20 mouse cellular contexts compared by ENCODE assay signal in the genomic region with DNA sequence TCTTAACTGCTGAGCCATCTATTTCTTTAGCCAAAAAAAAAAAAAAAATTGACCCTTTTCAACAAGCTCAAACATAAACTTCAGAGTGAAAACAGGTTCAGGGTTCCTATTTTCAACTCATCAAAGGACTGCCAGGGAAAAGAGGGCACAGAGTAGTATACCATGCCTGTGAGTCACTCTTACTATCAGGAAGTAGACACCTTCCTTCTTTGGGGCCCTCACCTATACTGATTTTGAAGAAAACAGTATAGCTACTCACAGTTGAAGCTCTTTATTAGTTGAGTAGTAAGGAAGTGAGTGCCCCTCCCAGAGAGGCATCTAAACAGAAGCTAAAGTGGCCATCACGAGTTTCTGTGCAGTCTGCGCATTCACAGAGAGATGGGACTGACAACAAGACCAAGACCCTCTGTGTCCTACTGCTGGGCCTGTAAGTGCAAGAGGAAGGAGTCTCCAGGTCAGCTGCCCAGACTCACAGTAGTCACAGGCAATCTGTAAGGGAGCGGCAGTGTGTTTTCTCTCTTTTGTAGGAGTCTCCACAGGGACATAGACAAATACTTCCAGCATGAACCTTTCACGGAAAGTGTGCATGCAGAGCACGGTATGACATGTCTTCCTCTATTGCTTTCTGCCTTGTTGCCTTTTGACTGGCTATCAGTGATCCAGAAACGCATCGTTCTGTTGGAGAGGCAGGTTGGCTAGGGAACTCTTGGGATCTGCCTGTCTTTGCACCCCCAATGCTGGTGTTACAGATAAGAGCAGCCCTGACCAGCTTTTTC.
DNase-seq lines count a peak whose midpoint lies in the region; ATAC-seq and TF ChIP-seq lines count a peak whose summit lies in the region.
"Had no signal": no experiment of that assay in that cellular context is flagged by ENCODE, and none has a peak within 500 bp of the region (broad histone marks: within the 10 kb centered on the region; RNA-seq: fewer than 3 reads in every experiment).

No protein-coding gene starts in this region.

- no peaks in the 10 kb centered on the region for H3K27me3 ChIP-seq in heart, embryonic 11.5 days (ENCODE audit: control insufficient read depth, insufficient read depth, low read length)
- no peaks in the 10 kb centered on the region for H3K27me3 ChIP-seq in hindbrain, embryonic 13.5 days
- H3K27me3 ChIP-seq in hindbrain, embryonic 12.5 days: 0 out of 2 replicates have a peak, but pooled peaks cover 3% of the 10 kb centered on the region
- no peaks in the 10 kb centered on the region for H3K27me3 ChIP-seq in intestine, postnatal 0 days (replicated peaks; ENCODE audit: control insufficient read depth, insufficient read depth, low read length)
- H3K27me3 ChIP-seq: embryonic facial prominence, embryonic 12.5 days; midbrain, embryonic 15.5 days; stomach, embryonic 15.5 days had no signal

- WGBS in heart, embryonic 11.5 days (ENCODE audit: insufficient replicate concordance): 54% methylated on average over 7 of the region's 7 CpGs
- 70% methylated on average over 7 of the region's 7 CpGs for WGBS in hindbrain, embryonic 13.5 days
- 73% methylated on average over 7 of the region's 7 CpGs for WGBS in hindbrain, embryonic 12.5 days
- 57% methylated on average over 7 of the region's 7 CpGs for WGBS in intestine, postnatal 0 days

- peaks cover 40% of the 10 kb centered on the region for H3K4me1 ChIP-seq in heart, embryonic 11.5 days (ENCODE audit: control insufficient read depth, insufficient read depth, low read length)
- H3K4me1 ChIP-seq in hindbrain, embryonic 13.5 days (replicated peaks): peaks cover 29% of the 10 kb centered on the region
- H3K4me1 ChIP-seq in hindbrain, embryonic 12.5 days: peaks cover 23% of the 10 kb centered on the region; the same call in 1 of the 2 replicates
- no peaks in the 10 kb centered on the region for H3K4me1 ChIP-seq in intestine, postnatal 0 days (replicated peaks; ENCODE audit: control insufficient read depth, insufficient read depth, low read length)
- H3K4me1 ChIP-seq: stomach, embryonic 15.5 days had no signal

- no peak overlapping the region for H3K4me3 ChIP-seq in heart, embryonic 11.5 days (ENCODE audit: low read depth, low read length)
- no peak overlapping the region for H3K4me3 ChIP-seq in hindbrain, embryonic 13.5 days
- H3K4me3 ChIP-seq in hindbrain, embryonic 12.5 days: no peak overlapping the region
- H3K4me3 ChIP-seq in intestine, postnatal 0 days (ENCODE audit: low read depth, low read length): no peak overlapping the region
- H3K4me3 ChIP-seq: embryonic facial prominence, embryonic 12.5 days; erythroblast, embryonic 14.5 days; left cerebral cortex, adult 2 months; midbrain, embryonic 15.5 days; stomach, embryonic 15.5 days had no signal

- ATAC-seq in heart, embryonic 11.5 days (replicated peaks; ENCODE audit: insufficient number of reproducible peaks, low FRiP score, low TSS enrichment): no peak
- no peak for ATAC-seq in hindbrain, embryonic 13.5 days (ENCODE audit: low FRiP score)
- no peak for ATAC-seq in hindbrain, embryonic 12.5 days (ENCODE audit: low FRiP score)
- ATAC-seq in intestine, postnatal 0 days: peak; percentile 83
- ATAC-seq: forebrain, embryonic 14.5 days; midbrain, embryonic 15.5 days had no signal

- no peak for TF ChIP-seq CTCF in intestine, postnatal 0 days (IDR thresholded peaks at IDR 0.05; ENCODE audit: low read depth)

- no peak for DNase-seq in heart, adult 9 months (ENCODE audit: low spot score in 2 of 2)
- DNase-seq in brain, adult 2 months (ENCODE audit: low read depth, low spot score): peak; percentile 12
- no peak for DNase-seq in layer of hippocampus, postnatal 25 days (ENCODE audit: extremely low spot score in 1 of 2, low spot score in 1 of 2)
- DNase-seq: B cell, adult 2 months; cerebellum, adult 8-10 months; gastrocnemius, postnatal 36 days; kidney, adult 9 months; kidney, postnatal 36 days; left cerebral cortex, postnatal 4 days; liver had no signal

- peak overlapping the region; percentile 70 for H3K27ac ChIP-seq in heart, embryonic 11.5 days (ENCODE audit: low read depth, low read length)
- peak overlapping the region; percentile 45 for H3K27ac ChIP-seq in hindbrain, embryonic 13.5 days
- H3K27ac ChIP-seq in hindbrain, embryonic 12.5 days: no peak overlapping the region
- H3K27ac ChIP-seq in intestine, postnatal 0 days (ENCODE audit: low read depth, low read length): no peak overlapping the region
- H3K27ac ChIP-seq: embryonic facial prominence, embryonic 12.5 days; left cerebral cortex, adult 2 months; midbrain, embryonic 15.5 days; stomach, embryonic 15.5 days had no signal

- H3K4me2 ChIP-seq in heart, embryonic 11.5 days: no peak overlapping the region
- H3K4me2 ChIP-seq in hindbrain, embryonic 13.5 days: no peak overlapping the region
- no peak overlapping the region for H3K4me2 ChIP-seq in hindbrain, embryonic 12.5 days (replicated peaks)
- H3K4me2 ChIP-seq in intestine, postnatal 0 days (replicated peaks; ENCODE audit: low read depth): no peak overlapping the region
- H3K4me2 ChIP-seq: embryonic facial prominence, embryonic 12.5 days; midbrain, embryonic 15.5 days; stomach, embryonic 15.5 days had no signal

- H3K9ac ChIP-seq in heart, embryonic 11.5 days (ENCODE audit: low read depth, low read length): 0 out of 2 replicates have a peak overlapping the region, but pooled peaks have one; percentile 39
- H3K9ac ChIP-seq in hindbrain, embryonic 13.5 days: 0 out of 2 replicates have a peak overlapping the region, but pooled peaks have one; percentile 39
- no peak overlapping the region for H3K9ac ChIP-seq in hindbrain, embryonic 12.5 days
- no peak overlapping the region for H3K9ac ChIP-seq in intestine, postnatal 0 days (ENCODE audit: low read depth, low read length)
- H3K9ac ChIP-seq: embryonic facial prominence, embryonic 12.5 days; midbrain, embryonic 15.5 days; stomach, embryonic 15.5 days had no signal

- H3K36me3 ChIP-seq in heart, embryonic 11.5 days (ENCODE audit: control insufficient read depth, insufficient read depth, low read length): no peaks in the 10 kb centered on the region
- H3K36me3 ChIP-seq in hindbrain, embryonic 13.5 days: no peaks in the 10 kb centered on the region
- H3K36me3 ChIP-seq in hindbrain, embryonic 12.5 days: no peaks in the 10 kb centered on the region
- no peaks in the 10 kb centered on the region for H3K36me3 ChIP-seq in intestine, postnatal 0 days (ENCODE audit: control insufficient read depth, insufficient read depth)
- H3K36me3 ChIP-seq: embryonic facial prominence, embryonic 12.5 days; midbrain, embryonic 15.5 days; stomach, embryonic 15.5 days had no signal

- H3K9me3 ChIP-seq in heart, embryonic 11.5 days (replicated peaks; ENCODE audit: control insufficient read depth, low read length): no peaks in the 10 kb centered on the region
- H3K9me3 ChIP-seq in hindbrain, embryonic 13.5 days: no peaks in the 10 kb centered on the region
- no peaks in the 10 kb centered on the region for H3K9me3 ChIP-seq in hindbrain, embryonic 12.5 days (replicated peaks)
- no peaks in the 10 kb centered on the region for H3K9me3 ChIP-seq in intestine, postnatal 0 days (ENCODE audit: control insufficient read depth)
- H3K9me3 ChIP-seq: embryonic facial prominence, embryonic 12.5 days; midbrain, embryonic 15.5 days; stomach, embryonic 15.5 days had no signal

Comparison
In these comparisons a context has a peak if more than half of its experiments do, and no peak if none do; other contexts are left out.
1. H3K27ac ChIP-seq: peak in heart, embryonic 11.5 days (single experiment) and hindbrain, embryonic 13.5 days (single experiment); none in hindbrain, embryonic 12.5 days (single experiment) and intestine, postnatal 0 days (single experiment).
2. H3K9ac ChIP-seq: peak in heart, embryonic 11.5 days (single experiment) and hindbrain, embryonic 13.5 days (single experiment); none in hindbrain, embryonic 12.5 days (single experiment) and intestine, postnatal 0 days (single experiment).